Mouse (Mus musculus) thymus, adult 18-20 months (tissue): Measurements from ENCODE around the gene Chdh.

ENCODE experiments used
- DNase-seq, 2 experiments: peaks; one replicate each; pipeline ENCODE4 v3.0.0; 2022; ENCODE audit warnings: mixed read lengths in 2 of 2

Gene Chdh

DNA sequence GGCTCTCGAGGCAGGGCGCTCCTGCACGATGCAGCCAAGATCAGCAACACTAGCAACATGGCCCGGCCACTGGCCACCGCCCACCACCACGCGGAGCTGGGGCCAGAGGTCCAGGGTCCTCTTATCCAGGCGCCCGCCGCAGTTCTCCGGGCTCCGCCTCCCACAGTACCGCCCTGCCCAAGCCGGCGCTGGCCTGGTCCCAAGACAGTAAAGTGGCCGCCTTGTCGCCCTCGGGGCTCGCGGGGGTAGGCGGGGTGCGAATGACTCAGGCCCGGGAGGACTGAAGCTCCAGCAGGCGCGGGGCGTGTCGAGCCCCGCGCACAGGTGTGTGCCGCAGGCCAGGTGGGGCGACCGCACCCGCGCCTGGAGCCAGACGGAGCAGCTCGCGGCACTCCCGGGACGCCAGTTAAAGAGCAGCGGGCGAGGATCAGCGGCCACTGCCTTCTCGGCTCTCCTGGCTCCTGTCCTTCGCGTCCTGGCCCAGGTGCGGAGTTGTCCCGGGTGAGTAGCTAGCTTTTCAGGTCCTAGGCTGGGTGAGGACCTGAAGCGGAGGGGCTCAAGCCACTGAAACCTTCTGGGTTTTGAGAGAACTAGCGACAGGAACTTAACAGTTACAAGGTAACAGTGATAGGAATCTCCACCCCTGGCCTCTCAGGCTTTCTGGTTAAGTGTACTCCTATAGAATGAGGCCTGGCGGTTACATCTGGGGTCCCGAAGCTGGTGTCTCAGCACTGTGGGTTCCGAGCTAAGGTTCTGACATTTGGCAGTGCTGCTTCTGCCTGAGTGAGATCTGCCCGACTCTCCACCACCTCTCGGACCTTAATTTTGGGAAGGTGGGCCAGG is at the start of gene Chdh, which contains the start of gene Il17rb:
TSS of gene Chdh (plus strand) at position 291 of the 843 bp plus-strand sequence.
TSS of gene Il17rb (minus strand) at position 164 of the 843 bp plus-strand sequence.
- DNase-seq = peak; percentile 37 to 44

DNA sequence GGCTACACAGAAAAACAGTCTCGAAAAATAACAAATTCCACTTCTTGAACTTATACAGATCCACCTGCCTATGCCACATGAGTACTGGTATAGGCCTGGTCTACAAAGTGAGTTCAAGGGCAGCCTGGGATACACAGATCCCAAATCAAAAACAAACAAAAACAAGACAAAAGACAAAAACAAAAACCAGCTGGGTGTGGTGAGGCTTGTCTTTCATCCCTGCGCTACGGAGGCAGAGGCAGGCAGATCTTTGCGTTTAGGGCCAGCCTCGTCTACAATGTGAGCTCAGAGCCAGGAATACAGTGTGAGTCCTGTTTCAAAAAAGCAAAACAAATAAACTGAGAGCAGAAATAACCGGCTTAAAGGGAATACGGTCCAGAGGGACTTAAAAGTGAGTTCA is 41.2 kb upstream of the Chdh start:
- no peak for DNase-seq

GRCm38 (mm10) chr14:29968075-29968821 is 40.6 kb upstream of the Chdh start, which contains the start of gene Selenok:
Gene Selenok (plus strand): TSS chr14:29968308.
- peak; percentile 92 to 97 for DNase-seq

DNA sequence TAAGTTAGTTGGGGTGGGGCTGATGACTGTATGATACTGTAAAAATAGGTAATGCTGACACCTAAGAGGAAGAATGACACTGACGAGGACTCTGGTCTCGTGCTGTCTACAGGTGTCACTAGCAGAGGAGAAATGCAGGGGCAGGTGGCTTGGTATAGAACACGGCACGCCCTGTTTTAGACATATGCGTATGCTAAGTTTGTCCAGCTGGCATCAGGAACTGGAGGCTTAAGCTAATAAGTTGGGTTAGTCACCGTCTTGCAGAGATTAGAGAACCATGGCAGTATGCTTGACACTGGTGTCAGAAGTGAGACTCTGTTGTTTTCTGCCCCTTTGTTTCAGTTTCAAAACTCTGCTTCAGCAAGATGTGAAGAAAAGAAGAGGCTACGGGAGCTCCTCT is 37.4 kb upstream of the Chdh start:
- no peak for DNase-seq

GRCm38 (mm10) chr14:29971993-29972392 is 36.8 kb upstream of the Chdh start:
- DNase-seq = no peak

DNA sequence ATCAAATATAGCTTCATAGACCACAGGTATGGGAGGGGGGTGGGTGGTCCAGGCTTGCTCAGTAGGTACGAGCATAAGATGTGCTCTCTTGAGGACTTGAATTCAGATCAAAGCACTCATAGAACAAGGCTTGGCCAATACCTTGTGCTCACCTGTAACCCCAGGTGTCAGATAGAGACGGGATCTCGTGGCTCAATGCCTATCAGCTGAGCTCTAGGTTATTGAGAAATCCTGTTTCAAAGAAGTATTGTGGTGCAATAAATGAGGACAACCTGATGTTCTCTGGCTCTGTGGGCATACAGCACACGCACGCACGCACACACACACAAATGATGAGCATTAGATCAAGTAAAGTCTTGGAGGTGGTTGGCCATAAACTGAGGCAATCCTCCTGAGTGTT is 31.9 kb upstream of the Chdh start:
- DNase-seq = no peak

DNA sequence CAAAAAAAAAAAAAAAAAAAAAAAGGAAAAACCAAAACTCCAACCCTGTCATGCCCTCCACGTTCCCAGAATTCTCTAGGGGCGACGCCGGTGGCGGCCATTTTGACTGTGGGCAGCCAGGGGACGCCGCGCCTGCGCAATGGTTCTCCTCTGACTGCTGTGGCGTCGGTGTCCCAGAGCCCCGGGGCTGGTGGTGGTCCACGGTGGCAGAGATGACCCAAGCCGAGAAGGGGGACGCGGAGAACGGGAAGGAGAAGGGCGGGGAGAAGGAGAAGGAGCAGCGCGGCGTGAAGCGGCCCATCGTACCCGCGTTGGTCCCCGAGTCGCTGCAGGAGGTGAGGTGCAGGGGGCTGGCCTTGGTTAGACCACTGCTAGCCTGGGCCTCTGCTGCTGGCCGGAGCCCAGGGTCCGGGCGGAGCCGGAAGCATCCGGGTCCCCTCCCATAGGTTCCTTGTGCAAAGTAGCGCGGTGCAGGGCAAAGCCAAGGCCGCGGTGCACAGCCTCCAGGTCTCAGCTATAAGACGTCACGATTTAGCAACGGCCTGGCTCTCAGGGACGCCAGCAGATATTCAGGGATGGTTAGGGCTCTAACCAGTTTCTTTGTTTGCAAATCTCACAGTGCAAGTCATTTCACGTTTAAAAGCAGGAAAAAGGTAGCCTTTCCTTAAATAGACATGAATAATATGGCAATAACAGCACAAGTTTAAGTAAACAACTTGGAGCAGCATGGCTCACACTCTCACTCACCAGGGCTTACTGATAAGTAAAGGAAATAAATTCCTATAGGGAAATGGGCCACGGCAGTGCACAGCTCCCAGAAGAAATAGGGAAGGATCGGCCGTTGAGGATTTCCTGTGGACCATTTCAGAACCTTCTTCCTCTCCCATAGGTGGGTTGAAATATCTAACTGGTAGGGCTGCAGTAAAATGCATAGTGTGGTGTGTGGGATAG is 30.3 kb upstream of the Chdh start, which contains the start of gene Actr8:
TSS of gene Actr8 (plus strand) at position 84 of the 951 bp plus-strand sequence.
- DNase-seq = peak; percentile 84

GRCm38 (mm10) chr14:29980447-29981205 is 28.2 kb upstream of the Chdh start:
- no peak for DNase-seq

GRCm38 (mm10) chr14:29986096-29986495 is 22.7 kb upstream of the Chdh start:
- DNase-seq = no peak

GRCm38 (mm10) chr14:29987276-29987675 is 21.5 kb upstream of the Chdh start:
- DNase-seq = no peak

DNA sequence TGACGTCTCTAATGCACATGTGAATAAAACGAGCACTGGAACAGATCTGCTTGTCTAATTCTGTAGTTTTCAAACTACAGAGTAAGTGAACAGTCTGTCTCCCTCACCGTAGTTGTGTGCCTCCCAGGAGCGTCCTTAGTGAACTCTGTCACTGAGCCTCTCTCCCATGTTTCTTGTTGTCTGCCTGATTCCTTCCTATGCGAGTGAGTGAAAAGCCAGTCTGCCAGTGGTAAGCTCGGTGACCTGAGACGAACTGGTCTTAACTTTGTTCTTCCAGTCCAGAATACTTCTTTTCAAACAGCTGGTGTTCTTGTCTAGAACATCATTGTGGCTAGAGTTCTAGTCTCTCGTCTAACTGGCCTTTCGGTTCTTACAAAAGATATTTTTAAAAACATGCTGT is 21.1 kb upstream of the Chdh start:
- DNase-seq = no peak

GRCm38 (mm10) chr14:29988337-29988736 is 20.5 kb upstream of the Chdh start:
- no peak for DNase-seq

- no peak for DNase-seq
These were observed 13.8 kb upstream of the Chdh start for GRCm38 (mm10) chr14:29994976-29995375.

DNA sequence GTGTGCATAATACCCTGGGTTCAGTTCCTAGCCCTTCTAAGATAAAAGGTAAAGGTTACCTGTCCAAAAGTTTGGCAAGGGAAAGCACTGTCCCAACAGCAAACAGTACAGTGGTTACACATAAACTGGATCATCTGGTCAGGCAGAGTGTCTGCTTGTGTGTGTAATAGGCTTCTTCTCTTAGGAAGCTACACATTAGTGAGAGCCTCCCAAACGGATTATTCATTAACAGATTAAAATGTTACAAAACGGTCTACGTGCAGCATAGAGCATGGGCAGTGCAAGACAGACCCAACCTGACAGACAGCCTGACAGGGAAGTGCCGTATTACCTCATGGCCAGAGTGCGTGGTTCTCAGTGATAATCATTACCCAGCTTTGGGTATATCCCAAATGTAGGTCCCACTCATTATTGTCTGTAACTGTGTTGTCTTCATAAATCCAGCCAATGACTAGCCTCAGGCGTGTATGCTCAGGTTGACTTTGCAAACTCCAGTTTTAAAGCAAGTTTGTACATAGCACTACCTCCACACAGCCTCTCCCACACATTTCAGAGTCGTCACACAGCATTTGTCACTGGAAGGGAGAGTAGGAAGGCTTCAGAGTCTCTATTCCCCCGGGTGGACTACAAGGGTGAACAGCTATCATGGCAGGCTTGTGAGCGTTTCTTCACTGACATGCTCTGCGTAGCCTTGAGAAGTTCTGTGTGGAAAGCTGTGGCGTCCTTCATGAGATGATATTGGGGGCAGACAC is 12.6 kb upstream of the Chdh start:
- no peak for DNase-seq

- DNase-seq = no peak
These were observed 11.5 kb upstream of the Chdh start for GRCm38 (mm10) chr14:29997345-29997744.

- DNase-seq = no peak
These were observed 9.9 kb upstream of the Chdh start for GRCm38 (mm10) chr14:29998747-29999474.

GRCm38 (mm10) chr14:29999475-29999811 is 9.4 kb upstream of the Chdh start:
- DNase-seq = no peak

DNA sequence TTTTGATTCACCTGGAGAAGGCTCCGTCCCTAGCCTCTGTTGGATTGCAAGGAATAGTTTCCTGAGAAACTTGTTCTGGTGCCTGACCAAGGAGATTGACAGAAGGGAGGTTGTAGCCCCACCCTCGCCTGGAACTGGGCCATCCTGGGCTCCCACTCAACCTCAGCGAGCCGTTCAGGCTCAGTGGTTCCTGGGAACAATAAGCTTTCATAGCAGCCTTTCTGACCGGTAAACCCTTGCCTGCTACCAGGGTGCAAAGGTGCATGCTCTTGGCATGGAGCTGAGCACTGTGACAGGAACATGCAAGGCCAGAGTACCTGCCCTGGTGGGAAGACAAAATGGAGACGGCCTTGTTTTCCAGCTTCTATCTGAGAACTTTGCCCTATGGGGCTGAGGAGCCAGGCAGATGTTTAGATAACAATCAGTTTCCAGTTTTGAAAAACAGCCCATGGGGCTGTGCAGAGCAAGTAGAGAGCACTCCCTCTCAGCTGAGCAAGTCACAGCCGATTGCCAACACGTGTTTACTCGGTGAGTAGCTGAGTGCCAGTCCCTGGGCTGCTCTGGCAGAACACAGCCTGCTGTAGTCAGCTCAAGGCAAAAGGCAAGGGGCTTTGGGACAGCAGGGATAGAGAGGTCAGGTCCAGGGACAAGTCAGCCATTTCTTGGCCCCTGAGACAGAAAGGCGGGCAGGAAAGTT is 1.2 kb downstream of the Chdh start:
- DNase-seq = peak; percentile 41 to 54

- no peak for DNase-seq
These were observed 3.2 kb downstream of the Chdh start for GRCm38 (mm10) chr14:30011886-30012560.
